Mouse (Mus musculus) liver, postnatal 0 days (tissue): ENCODE measurements around the gene Tcf23. TPM values are rescaled to one million over a fixed set of nuclear protein-coding genes. Genes with fewer than 3 reads are reported as not detected.

ENCODE experiments used
- ATAC-seq: fragments of 200-750 bp; cut with Nextera tagmentation; 2 replicates; pipeline ENCODE4 v1.8.0; 2017; ENCODE audit warnings: mild to moderate bottlenecking, moderate library complexity
- DNase-seq: peaks from one replicate; pipeline ENCODE4 v3.0.0-alpha.2; 2016
- H3K27ac ChIP-seq: fragments of 300-500 bp; sonication (generic); 2 replicates; pipeline ENCODE4 v1.5.1; 2014; ENCODE audit warnings: antibody characterized with exemption, moderate library complexity, mild to moderate bottlenecking, low read depth
- H3K27me3 ChIP-seq: fragments of 300-500 bp; sonication (generic); 2 replicates; pipeline ENCODE4 v1.6.1; 2014; ENCODE audit warnings: low read length, control low read depth, mixed read lengths; ENCODE audit not compliant: insufficient read depth
- H3K36me3 ChIP-seq: fragments of 300-500 bp; sonication (generic); replicated peaks from 2 replicates; pipeline ENCODE4 v1.6.1; 2014; ENCODE audit warnings: mild to moderate bottlenecking, control low read depth, low read length, moderate library complexity, mixed read lengths; ENCODE audit not compliant: insufficient read depth
- H3K4me1 ChIP-seq: fragments of 300-500 bp; sonication (generic); 2 replicates; pipeline ENCODE4 v1.6.1; 2014; ENCODE audit warnings: antibody characterized with exemption, mild to moderate bottlenecking, control low read depth; ENCODE audit not compliant: insufficient read depth
- H3K4me2 ChIP-seq: fragments of 300-500 bp; sonication (generic); 2 replicates; pipeline ENCODE4 v1.6.1; 2014; ENCODE audit warnings: low read depth, mild to moderate bottlenecking, low read length, moderate library complexity, mixed read lengths
- H3K4me3 ChIP-seq: fragments of 300-500 bp; sonication (generic); 2 replicates; pipeline ENCODE4 v1.5.1; 2014; ENCODE audit warnings: low read depth, low read length
- H3K9ac ChIP-seq: fragments of 300-500 bp; sonication (generic); replicated peaks from 2 replicates; pipeline ENCODE4 v1.6.1; 2014; ENCODE audit warnings: mild to moderate bottlenecking, moderate library complexity
- H3K9me3 ChIP-seq: fragments of 300-500 bp; sonication (generic); 2 replicates; pipeline ENCODE4 v1.6.1; 2016; ENCODE audit warnings: mild to moderate bottlenecking, control low read depth, low read length, mixed read lengths
- CTCF ChIP-seq: sonication (generic); IDR thresholded peaks from 2 replicates; pipeline ENCODE4 v1.5.1; 2016; ENCODE audit warnings: antibody characterized with exemption, low read depth
- EP300 ChIP-seq: IDR thresholded peaks from 2 replicates; pipeline ENCODE4 v1.6.1; 2016; ENCODE audit warnings: antibody characterized with exemption, low read depth, mild to moderate bottlenecking
- WGBS: fragments of 180-500 bp; shearing (Covaris S2); extraction: QIAGEN DNeasy Blood & Tissue Kit; methylation state at CpG from one replicate; pipeline ENCODE4 v1.1.7; 2014; ENCODE audit not compliant: insufficient replicate concordance; 5-methylcytosine and 5-hydroxymethylcytosine counted together
- polyA plus RNA-seq: library from polyadenylated mRNA; unstranded; fragments of >200 nt; fragmentation: Nextera tagmentation; extraction: Ambion mirVana; gene quantifications from 2 replicates; pipeline ENCODE4 v1.2.1, GENCODE M21; 2015

Gene Tcf23
- polyA plus RNA-seq, 1 experiment from 2014 or later = 0.05 TPM

GRCm38 (mm10) chr5:30944956-30945781 is 23.3 kb upstream of the Tcf23 start, which contains the start of gene Cgref1:
Gene Cgref1, minus strand, starts transcription at chr5:30945591.
- 9% methylated on average over 39 of the region's 44 CpGs for WGBS
- H3K9me3 ChIP-seq = no peaks in the 10 kb centered on the region
- no peak within 1 kb of the TSS for H3K27ac ChIP-seq
- H3K36me3 ChIP-seq = no peaks in the 10 kb centered on the region
- H3K4me1 ChIP-seq = peaks cover under 1% of the 10 kb centered on the region; the same call in 1 of the 2 replicates
- ATAC-seq (peak; percentile 64), DNase-seq (peak; percentile 79)
- peak within 1 kb of the TSS; percentile 41 for H3K4me3 ChIP-seq
- TF ChIP-seq CTCF (peak; percentile 68), EP300 (no peak)
- no peaks in the 10 kb centered on the region for H3K27me3 ChIP-seq
- H3K9ac ChIP-seq = peak within 1 kb of the TSS; percentile 56
- H3K4me2 ChIP-seq = peak within 1 kb of the TSS; percentile 71

DNA sequence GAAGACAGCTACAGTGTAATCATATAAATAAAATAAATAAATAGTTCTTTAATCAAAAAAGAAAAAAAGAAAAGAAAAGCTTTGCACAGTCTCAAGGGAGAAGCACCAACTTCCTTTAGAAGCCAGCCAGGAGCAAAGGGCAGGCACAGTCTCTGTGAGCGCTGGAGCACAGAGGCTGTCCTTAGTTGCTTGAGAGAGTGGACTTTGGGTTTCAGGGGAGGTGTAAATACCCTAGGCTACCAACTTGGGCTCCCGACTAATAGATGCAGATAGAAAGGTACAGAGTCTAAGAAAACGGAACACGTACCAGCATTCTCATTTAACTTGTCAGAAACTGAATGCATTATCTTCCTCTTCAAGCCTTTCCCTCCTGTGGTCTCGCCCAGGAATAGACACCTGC is 19.8 kb upstream of the Tcf23 start:
- Histone ChIP-seq H3K27ac (no peak overlapping the region), H3K4me3 (no peak overlapping the region), H3K27me3 (no peaks in the 10 kb centered on the region), H3K4me2 (no peak overlapping the region), H3K36me3 (peaks cover 13% of the 10 kb centered on the region), H3K9me3 (no peaks in the 10 kb centered on the region), H3K4me1 (peaks cover 13% of the 10 kb centered on the region), H3K9ac (no peak overlapping the region)
- TF ChIP-seq EP300 (no peak), CTCF (no peak)
- DNase-seq (no peak), ATAC-seq (no peak)
- WGBS = 63% methylated on average over 5 of the region's 5 CpGs

DNA sequence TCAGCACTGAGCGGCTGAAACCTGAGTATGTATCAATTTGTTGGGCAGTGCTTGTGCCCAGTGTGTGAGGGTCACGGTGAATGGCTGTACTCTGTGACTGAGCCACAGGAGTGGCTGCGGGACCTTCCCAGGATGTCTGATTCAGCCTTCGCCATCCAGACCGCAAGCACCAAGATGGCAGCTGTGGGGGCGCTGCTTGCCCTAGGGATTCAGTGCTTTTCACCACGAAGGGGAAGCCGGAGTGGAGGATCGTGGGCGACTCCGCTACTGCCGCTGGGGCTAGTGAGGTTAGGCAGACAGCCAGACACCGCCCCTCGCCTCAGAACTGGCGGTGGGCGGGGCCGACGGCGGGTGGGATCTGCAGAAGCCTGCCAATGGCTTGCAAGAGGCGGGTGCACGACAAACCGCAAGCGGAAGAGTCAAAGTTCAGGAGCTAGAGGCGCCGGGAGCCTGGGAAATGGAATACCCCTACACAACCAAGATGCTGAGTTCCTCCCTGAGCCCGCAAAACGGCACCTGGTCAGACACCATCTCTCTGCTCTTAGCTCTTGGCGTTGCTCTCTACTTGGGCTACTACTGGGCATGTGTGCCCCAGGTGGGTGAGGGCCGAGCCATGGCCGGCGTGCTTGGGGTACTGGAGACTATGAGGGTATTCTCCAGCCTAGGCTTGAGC is 18.7 kb upstream of the Tcf23 start:
- peak; percentile 88 for ATAC-seq

DNA sequence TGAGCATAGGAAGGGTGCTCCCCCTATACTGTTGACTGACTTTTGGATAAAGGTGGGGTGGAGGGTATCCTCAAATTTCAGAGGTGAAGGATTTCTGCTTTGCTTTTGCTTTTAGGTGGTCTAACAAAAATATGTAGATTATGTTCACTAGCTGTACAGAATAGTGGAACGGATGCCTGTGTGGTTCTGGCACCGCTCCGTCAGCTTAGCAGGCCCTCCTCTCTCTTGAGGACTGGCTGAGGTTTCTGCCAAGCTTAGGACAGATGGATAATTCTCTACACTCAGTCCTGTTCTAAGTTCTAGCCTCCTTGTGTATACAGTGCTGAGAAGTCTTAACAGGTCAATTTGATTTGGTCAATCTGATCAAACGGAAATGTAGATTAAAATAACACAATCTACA is 18.0 kb upstream of the Tcf23 start:
- 54% methylated on average over 4 of the region's 4 CpGs for WGBS
- H3K36me3 ChIP-seq = peaks cover 31% of the 10 kb centered on the region
- TF ChIP-seq CTCF (no peak), EP300 (no peak)
- H3K4me2 ChIP-seq = peak overlapping the region; percentile 88
- H3K4me1 ChIP-seq = peaks cover 13% of the 10 kb centered on the region
- peak overlapping the region; percentile 69 for H3K9ac ChIP-seq
- peak overlapping the region; percentile 86 for H3K27ac ChIP-seq
- peak overlapping the region; percentile 69 for H3K4me3 ChIP-seq
- ATAC-seq = 0 out of 2 replicates have a peak, but pooled peaks have one; percentile 5
- H3K27me3 ChIP-seq = no peaks in the 10 kb centered on the region
- no peaks in the 10 kb centered on the region for H3K9me3 ChIP-seq
- no peak for DNase-seq

More for the DNA sequence above, 18.7 kb upstream of the Tcf23 start:
- Histone ChIP-seq H3K4me2 (peak overlapping the region; percentile 88), H3K36me3 (peaks cover 24% of the 10 kb centered on the region), H3K27me3 (no peaks in the 10 kb centered on the region), H3K4me1 (peaks cover 13% of the 10 kb centered on the region), H3K4me3 (peak overlapping the region; percentile 69), H3K27ac (peak overlapping the region; percentile 86), H3K9me3 (no peaks in the 10 kb centered on the region), H3K9ac (peak overlapping the region; percentile 69)
- WGBS = under 1% methylated on average over 31 of the region's 31 CpGs
- no peak for TF ChIP-seq EP300
- peak; percentile 42 for TF ChIP-seq CTCF
- DNase-seq = peak; percentile 94

DNA sequence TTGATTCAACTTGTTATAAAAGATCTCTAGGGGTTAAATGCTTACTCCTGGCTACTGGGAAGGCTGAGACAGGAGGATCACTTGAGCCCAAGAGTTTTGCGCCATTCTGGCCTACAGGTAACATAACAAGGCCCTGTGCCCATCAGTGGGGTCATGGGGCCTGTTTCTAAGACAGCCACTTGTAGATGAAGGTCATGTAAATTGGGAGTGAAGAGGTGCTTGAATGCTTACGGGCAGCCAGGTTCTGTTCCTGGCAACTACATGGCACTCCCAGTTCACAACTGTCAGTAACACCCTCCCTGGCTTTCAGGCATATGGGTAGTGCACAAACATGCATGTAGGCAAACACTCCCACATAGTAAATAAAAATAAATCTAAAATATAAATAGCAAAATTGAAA is 17.5 kb upstream of the Tcf23 start:
- ATAC-seq = no peak
- no peak overlapping the region for H3K4me3 ChIP-seq
- no peaks in the 10 kb centered on the region for H3K9me3 ChIP-seq
- no peak overlapping the region for H3K27ac ChIP-seq
- TF ChIP-seq CTCF (no peak), EP300 (no peak)
- H3K36me3 ChIP-seq = peaks cover 36% of the 10 kb centered on the region
- DNase-seq = no peak
- 88% methylated on average over 2 of the region's 2 CpGs for WGBS
- H3K9ac ChIP-seq = no peak overlapping the region
- peaks cover 13% of the 10 kb centered on the region for H3K4me1 ChIP-seq
- peak overlapping the region; percentile 88 for H3K4me2 ChIP-seq
- no peaks in the 10 kb centered on the region for H3K27me3 ChIP-seq

DNA sequence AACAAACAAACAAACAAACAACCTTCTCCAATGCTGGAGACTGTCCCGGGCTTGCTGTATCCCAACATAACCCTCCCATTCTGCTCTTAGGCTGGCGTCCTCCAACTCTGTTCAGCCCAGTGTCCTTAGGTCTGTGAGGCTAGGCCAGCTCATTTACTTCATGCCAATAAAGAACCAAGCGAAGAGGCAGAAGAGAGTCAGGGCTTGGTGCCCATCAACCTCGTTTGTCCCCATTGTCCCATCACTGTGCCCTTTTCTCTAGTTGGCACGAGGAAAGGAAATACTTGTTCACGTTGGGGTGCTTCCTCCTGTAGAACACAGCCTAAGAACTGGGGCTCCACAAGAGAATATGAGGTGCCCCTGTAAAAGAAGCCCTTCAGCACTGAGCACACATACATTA is 16.8 kb upstream of the Tcf23 start:
- peaks cover 38% of the 10 kb centered on the region for H3K36me3 ChIP-seq
- H3K4me1 ChIP-seq = peaks cover 13% of the 10 kb centered on the region
- H3K4me3 ChIP-seq = no peak overlapping the region
- no peak for DNase-seq
- no peaks in the 10 kb centered on the region for H3K27me3 ChIP-seq
- H3K9me3 ChIP-seq = no peaks in the 10 kb centered on the region
- no peak overlapping the region for H3K27ac ChIP-seq
- no peak for ATAC-seq
- TF ChIP-seq CTCF (no peak), EP300 (no peak)
- no peak overlapping the region for H3K9ac ChIP-seq
- WGBS = 67% methylated on average over 6 of the region's 6 CpGs
- H3K4me2 ChIP-seq = no peak overlapping the region
